Mouse (Mus musculus) hindbrain, embryonic 12.5 days (tissue): ENCODE measurements at regions not wholly inside any gene's neighbourhood (a gene's known extent, or its start where the extent isn't known, plus 50 kb on each side); places are given as distances from the start of the nearest gene placed in this dataset.

Experiments
- ATAC-seq: fragments of 200-750 bp; cut with Nextera tagmentation; 2 replicates; pipeline ENCODE4 v1.8.0; 2017; ENCODE audit warnings: moderate TSS enrichment; ENCODE audit not compliant: low FRiP score
- H3K27ac ChIP-seq: fragments of 300-500 bp; sonication (generic); 2 replicates; pipeline ENCODE4 v1.5.1; 2016; ENCODE audit warnings: mild to moderate bottlenecking
- H3K27me3 ChIP-seq: fragments of 300-500 bp; sonication (generic); 2 replicates; pipeline ENCODE4 v1.6.1; 2016; ENCODE audit warnings: mild to moderate bottlenecking
- H3K36me3 ChIP-seq: fragments of 300-500 bp; sonication (generic); 2 replicates; pipeline ENCODE4 v1.6.1; 2016; ENCODE audit warnings: mild to moderate bottlenecking
- H3K4me1 ChIP-seq: fragments of 300-500 bp; sonication (generic); 2 replicates; pipeline ENCODE4 v1.6.1; 2016
- H3K4me2 ChIP-seq: fragments of 300-500 bp; sonication (generic); replicated peaks from 2 replicates; pipeline ENCODE4 v1.6.1; 2016; ENCODE audit warnings: mild to moderate bottlenecking
- H3K4me3 ChIP-seq: fragments of 300-500 bp; sonication (generic); 2 replicates; pipeline ENCODE4 v1.5.1; 2016; ENCODE audit warnings: mild to moderate bottlenecking
- H3K9ac ChIP-seq: fragments of 300-500 bp; sonication (generic); 2 replicates; pipeline ENCODE4 v1.6.1; 2016; ENCODE audit warnings: mild to moderate bottlenecking, moderate library complexity
- H3K9me3 ChIP-seq: fragments of 300-500 bp; sonication (generic); replicated peaks from 2 replicates; pipeline ENCODE4 v1.6.1; 2016; ENCODE audit warnings: mild to moderate bottlenecking
- WGBS: fragments of 180-500 bp; shearing (Covaris S2); methylation state at CpG from one replicate; pipeline ENCODE4 v1.1.7; 2016; 5-methylcytosine and 5-hydroxymethylcytosine counted together

DNA sequence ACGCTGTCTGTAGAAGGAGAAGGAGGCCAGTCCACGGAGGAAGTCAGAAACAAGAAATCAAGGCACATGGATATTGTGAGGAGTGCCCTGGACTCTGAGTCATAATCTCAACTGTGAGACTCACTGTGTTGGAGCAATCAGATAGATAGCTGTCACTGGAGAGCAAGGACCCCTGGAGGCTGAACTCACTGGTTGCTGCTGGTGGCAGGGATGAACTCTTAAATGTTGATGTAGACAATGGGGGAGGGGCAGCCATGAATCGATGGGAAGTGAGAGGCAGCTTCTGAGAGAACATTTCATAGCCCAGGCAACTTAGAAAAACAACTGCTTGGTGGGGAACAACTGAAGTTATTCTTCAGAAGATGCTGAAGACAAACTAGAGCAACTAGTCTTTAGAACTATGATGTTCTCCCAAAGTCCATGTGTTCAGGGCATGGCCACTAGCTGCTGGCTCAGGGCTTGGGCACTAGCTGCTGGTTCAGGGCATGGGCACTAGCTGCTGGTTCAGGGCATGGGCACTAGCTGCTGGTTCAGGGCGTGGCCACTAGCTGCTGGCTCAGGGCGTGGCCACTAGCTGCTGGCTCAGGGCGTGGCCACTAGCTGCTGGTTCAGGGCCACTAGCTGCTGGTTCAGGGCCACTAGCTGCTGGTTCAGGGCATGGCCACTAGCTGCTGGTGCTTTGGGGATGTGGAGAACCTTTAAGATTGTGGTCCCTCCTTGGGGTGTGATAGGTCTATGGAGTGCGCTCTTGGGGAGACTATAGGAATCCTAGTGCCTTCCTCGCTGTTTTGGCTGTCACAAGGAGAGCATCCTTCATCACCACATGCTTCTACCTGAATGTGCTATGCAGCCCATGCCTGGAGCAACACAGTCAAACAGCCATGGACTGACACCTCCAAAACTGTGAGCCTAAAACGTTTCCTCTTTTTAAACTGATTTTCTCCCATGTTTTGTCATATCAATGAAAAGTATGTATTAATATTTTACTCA, 905.7 kb upstream of the Car8 start:
- no peak for ATAC-seq
- 89% methylated on average over 9 of the region's 9 CpGs for WGBS
- H3K27ac ChIP-seq: no peak overlapping the region

DNA sequence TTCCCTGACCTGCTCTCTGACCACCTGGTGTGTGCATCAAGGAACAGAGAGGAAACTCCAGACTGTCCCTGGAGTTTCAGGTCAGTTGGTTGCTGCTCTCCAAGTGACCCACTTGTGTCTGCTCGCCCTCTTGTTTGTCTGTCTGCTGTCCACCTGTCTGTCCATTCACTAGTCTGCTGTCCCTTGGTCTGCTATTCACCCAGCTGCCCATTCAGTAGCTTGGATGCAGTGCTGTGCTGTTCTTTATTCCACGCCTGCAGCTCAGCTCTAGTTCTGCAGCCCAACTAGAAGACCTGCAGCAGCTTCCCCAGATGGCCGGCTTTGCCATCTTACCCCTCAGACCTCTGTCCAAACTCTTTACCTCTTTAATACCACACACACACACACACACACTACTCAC, 904.2 kb upstream of the Car8 start:
- no peak overlapping the region for H3K4me3 ChIP-seq
- no peaks in the 10 kb centered on the region for H3K27me3 ChIP-seq
- H3K36me3 ChIP-seq: no peaks in the 10 kb centered on the region
- no peak overlapping the region for H3K4me2 ChIP-seq
- H3K9me3 ChIP-seq: 0 out of 2 replicates have a peak, but pooled peaks cover 4% of the 10 kb centered on the region
- H3K27ac ChIP-seq: no peak overlapping the region
- no peak for ATAC-seq
- H3K4me1 ChIP-seq: peaks cover 9% of the 10 kb centered on the region
- WGBS: 82% methylated on average over 3 of the region's 3 CpGs
- no peak overlapping the region for H3K9ac ChIP-seq

More for the DNA sequence above, 905.7 kb upstream of the Car8 start:
- Histone ChIP-seq H3K9ac (no peak overlapping the region), H3K9me3 (no peaks in the 10 kb centered on the region), H3K36me3 (no peaks in the 10 kb centered on the region), H3K4me2 (no peak overlapping the region), H3K4me3 (no peak overlapping the region), H3K4me1 (peaks cover 14% of the 10 kb centered on the region), H3K27me3 (no peaks in the 10 kb centered on the region)

DNA sequence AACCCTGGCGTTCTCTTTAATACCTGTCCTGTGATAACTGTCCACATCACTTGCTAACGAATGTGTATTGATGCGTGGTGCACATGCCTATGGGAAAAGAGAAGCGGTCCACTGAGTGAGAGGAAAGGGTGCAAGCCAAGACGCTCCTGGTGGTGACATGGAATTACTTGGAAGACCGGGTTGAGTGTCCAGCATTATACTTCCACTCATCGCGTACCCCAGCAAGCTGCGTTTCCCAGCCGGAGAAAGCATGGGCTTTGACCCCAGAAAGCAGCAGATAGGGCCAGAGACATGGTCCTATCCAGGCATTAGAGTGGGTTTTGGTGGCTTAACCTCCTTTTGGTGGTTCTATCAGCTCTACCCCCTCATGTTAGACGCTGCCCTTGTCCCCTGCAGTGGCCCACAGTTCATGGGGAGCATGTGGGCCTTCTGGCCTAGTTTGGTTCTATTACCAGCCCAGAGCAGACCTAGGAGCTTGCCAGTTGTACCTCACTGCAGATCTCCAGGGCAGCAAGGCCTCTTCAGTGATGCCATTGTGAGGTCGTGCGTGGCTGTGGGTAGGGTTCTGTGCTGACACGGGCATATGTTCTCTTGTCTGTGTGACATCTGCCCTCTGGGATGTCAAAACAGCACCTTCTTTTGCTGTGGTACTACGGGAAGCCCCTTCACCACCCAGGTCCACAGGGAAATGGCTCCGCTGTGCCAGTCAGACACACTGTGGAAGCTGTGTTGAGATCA, 903.3 kb upstream of the Car8 start:
- H3K27ac ChIP-seq: no peak overlapping the region
- WGBS: 91% methylated on average over 16 of the region's 16 CpGs

DNA sequence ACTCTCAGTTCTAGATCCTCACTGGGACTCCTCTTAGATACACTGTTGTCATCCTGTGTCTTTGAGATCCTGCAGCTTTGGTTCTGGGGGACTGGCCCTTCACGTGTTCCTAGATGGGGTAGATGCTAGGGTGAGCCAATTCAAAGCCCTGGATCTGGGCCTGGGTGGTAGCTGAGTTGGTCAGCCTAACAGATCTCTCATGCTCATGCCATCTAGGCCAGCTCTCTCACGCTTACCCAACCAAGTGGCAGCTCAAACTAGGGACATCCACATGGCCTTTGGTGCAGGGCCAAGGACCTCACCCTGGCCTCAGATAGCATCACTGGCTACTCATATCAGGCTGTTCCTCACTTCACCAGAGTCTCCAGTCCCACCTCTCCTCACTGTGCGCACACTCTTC, 901.9 kb upstream of the Car8 start:
- H3K36me3 ChIP-seq: no peaks in the 10 kb centered on the region
- no peak overlapping the region for H3K9ac ChIP-seq
- WGBS: 86% methylated on average over 3 of the region's 3 CpGs
- H3K4me3 ChIP-seq: no peak overlapping the region
- ATAC-seq: no peak
- H3K9me3 ChIP-seq: 0 out of 2 replicates have a peak, but pooled peaks cover 4% of the 10 kb centered on the region
- no peak overlapping the region for H3K27ac ChIP-seq
- H3K4me2 ChIP-seq: no peak overlapping the region
- H3K27me3 ChIP-seq: no peaks in the 10 kb centered on the region
- peaks cover 10% of the 10 kb centered on the region for H3K4me1 ChIP-seq

More for the DNA sequence above, 903.3 kb upstream of the Car8 start:
- no peak overlapping the region for H3K9ac ChIP-seq
- H3K4me1 ChIP-seq: no peaks in the 10 kb centered on the region
- no peak overlapping the region for H3K4me3 ChIP-seq
- no peak for ATAC-seq
- H3K4me2 ChIP-seq: no peak overlapping the region
- H3K9me3 ChIP-seq: 0 out of 2 replicates have a peak, but pooled peaks cover 4% of the 10 kb centered on the region
- H3K36me3 ChIP-seq: no peaks in the 10 kb centered on the region
- H3K27me3 ChIP-seq: no peaks in the 10 kb centered on the region

DNA sequence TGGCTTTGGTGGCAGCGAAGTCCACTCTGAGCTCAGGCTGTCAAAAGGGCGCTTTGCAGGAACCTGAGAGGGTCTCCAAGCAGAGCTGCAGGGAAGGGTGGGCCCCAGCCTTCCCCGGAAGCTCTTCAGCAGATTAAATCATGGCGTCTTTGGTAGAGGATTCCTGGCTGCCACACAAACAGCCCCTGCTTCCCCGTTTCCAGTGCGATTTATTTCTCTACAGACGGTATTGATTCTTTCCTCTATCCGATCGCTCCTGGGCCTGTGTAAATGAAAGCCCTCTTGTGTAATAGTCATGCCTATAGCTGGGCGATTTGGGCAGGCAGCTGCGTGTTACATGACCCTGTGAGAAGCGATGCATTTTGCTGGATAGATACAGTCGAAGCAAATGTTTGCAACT, 897.8 kb upstream of the Car8 start:
- H3K27me3 ChIP-seq: no peaks in the 10 kb centered on the region
- peak overlapping the region; percentile 89 for H3K27ac ChIP-seq
- 52% methylated on average over 13 of the region's 13 CpGs for WGBS
- ATAC-seq: no peak
- H3K9me3 ChIP-seq: 0 out of 2 replicates have a peak, but pooled peaks cover 4% of the 10 kb centered on the region
- H3K4me3 ChIP-seq: no peak overlapping the region
- peak overlapping the region; percentile 56; the same call in 1 of the 2 replicates for H3K9ac ChIP-seq
- H3K36me3 ChIP-seq: no peaks in the 10 kb centered on the region
- peaks cover 10% of the 10 kb centered on the region for H3K4me1 ChIP-seq
- H3K4me2 ChIP-seq: peak overlapping the region; percentile 54

DNA sequence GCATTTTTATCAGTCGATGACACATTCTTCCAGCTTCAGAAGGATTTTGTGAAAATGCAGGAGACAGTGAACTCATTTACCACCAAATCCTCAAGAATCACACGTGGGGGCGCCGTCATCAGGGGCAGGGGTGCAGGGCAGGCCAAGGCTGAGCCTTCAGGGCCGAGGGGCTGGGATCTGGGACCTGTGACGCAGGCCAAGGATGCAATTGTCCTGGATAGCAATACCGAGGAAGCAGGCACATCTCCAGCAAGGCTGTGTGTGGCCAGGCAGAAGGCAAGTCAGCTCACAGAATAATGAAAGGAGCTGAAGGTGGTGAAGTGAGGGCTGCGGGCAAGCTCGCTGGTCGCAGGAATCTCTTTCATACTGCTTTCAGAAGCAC, 897.3 kb upstream of the Car8 start:
- H3K4me3 ChIP-seq: peak overlapping the region; percentile 18
- ATAC-seq: peak; percentile 91

DNA sequence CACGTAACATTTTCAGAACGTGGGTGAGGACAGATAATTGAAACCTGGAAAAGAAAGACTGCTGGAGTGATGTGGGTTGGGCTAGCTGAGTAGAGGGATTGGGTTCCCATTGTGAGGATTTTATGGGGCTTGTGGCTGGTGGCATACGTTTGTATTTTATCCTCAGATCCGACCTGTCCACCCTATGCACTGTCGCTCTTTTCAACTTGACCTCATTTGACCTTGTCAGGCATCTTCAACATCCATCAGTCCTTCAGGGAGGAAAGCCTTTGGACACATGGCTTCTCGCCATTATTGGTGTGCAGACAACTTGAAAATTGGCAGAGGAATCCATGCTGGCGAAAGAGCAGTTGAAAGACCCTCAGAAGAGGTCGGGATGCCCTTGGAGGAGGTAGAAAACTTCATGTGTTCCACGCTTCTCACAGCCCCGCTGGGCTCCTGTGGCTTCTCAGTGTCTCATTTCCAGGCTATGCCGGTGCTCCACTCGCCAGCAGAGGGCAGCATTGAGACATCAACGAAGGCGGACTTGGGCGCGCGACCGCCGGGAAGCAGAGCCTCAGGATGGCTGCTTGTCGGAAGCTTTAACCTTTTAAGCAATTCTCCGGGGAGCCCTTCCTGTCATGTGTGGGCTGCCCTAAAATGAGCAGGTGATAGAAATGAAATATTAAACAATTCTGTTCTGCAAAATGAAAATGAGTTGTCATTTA, 896.8 kb upstream of the Car8 start:
- Histone ChIP-seq H3K36me3 (no peaks in the 10 kb centered on the region), H3K27me3 (no peaks in the 10 kb centered on the region), H3K9ac (peak overlapping the region; percentile 56), H3K4me3 (peak overlapping the region; percentile 18), H3K27ac (peak overlapping the region; percentile 89; the same call in 1 of the 2 replicates), H3K4me1 (peaks cover 10% of the 10 kb centered on the region), H3K4me2 (peak overlapping the region; percentile 54), H3K9me3 (0 out of 2 replicates have a peak, but pooled peaks cover 4% of the 10 kb centered on the region)
- peak; percentile 92 for ATAC-seq
- 10% methylated on average over 21 of the region's 21 CpGs for WGBS

More for the DNA sequence above, 897.3 kb upstream of the Car8 start:
- H3K27me3 ChIP-seq: no peaks in the 10 kb centered on the region
- H3K4me1 ChIP-seq: peaks cover 10% of the 10 kb centered on the region
- peak overlapping the region; percentile 89 for H3K27ac ChIP-seq
- WGBS: 6% methylated on average over 10 of the region's 10 CpGs
- H3K9me3 ChIP-seq: 0 out of 2 replicates have a peak, but pooled peaks cover 4% of the 10 kb centered on the region
- H3K4me2 ChIP-seq: peak overlapping the region; percentile 54
- H3K36me3 ChIP-seq: no peaks in the 10 kb centered on the region
- H3K9ac ChIP-seq: peak overlapping the region; percentile 56

DNA sequence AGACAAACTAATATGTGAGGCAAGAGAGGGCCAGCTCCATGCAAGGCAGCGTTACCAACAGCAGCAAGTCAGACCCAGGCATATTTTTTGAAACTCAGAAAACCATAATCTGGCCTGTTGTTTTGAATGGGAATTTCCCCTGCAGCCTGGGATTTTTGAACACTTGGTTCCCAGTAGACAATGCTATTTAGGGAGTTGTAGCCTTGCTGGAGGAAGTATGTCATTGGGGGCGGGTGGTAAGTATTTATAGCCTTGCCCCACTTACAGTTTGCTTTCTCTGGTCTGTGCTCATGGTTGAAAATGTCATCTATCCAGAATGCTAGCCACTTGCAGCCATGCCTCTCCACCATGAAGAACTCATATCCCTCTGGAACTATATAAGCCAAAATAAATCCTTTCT, 894.9 kb upstream of the Car8 start:
- WGBS: 86% methylated on average over 2 of the region's 2 CpGs

DNA sequence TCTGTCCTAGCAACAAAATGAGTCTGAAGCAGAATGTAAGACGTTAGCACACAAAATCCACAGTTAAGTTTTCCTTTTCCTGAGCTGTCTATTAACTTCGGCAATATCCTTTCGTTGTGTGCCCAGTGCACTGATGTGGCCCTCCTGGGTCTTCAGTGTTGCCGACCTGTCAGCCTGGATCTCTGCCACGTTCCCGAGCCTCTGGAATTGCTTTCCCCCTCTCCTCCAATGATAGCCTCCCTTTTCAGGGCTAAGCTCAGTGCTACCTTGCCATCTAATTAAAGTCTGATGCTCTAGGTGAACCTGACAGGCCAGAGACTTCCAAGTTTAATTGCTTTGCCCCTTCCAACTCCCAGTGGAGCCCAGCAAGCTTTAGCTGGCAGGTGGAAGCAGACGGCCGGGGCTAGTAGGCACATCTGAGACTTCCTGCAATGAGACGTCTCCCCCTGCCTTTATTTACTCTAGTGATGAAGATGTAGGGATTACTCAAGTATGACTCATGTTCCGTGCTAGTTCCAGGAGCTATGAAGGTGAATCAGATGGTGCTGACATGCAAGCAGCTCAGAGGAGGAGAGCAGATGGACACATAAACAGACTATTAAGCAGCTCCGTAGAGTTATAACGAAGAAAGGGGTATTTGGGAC, 894.3 kb upstream of the Car8 start:
- 70% methylated on average over 12 of the region's 12 CpGs for WGBS
- H3K27ac ChIP-seq: no peak overlapping the region

More for the DNA sequence above, 894.9 kb upstream of the Car8 start:
- H3K4me1 ChIP-seq: peaks cover 10% of the 10 kb centered on the region
- no peaks in the 10 kb centered on the region for H3K27me3 ChIP-seq
- H3K36me3 ChIP-seq: no peaks in the 10 kb centered on the region
- H3K27ac ChIP-seq: no peak overlapping the region
- no peak for ATAC-seq
- no peak overlapping the region for H3K4me2 ChIP-seq
- no peak overlapping the region for H3K9ac ChIP-seq
- H3K4me3 ChIP-seq: no peak overlapping the region
- H3K9me3 ChIP-seq: no peaks in the 10 kb centered on the region

DNA sequence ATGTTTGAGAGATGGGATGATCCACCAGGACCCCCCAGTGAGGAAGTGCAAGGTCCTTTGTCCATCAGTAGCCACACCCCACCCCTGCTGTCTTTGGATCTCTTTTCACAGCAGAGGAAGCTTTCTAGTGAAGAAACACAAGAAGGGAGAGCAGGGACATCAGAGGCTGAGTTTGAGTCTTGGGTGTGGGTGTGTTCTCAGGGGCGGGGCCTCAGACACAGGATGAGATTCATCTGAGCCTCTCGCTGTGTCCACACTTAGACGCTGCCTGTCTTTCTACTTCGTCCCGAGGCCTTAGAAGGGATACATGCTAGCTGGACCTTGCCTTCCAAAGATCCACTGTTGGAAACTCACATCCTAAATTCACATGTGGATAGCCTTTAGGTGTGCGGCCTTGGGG, 893.5 kb upstream of the Car8 start:
- Histone ChIP-seq H3K27ac (no peak overlapping the region), H3K4me1 (peaks cover 10% of the 10 kb centered on the region), H3K36me3 (no peaks in the 10 kb centered on the region)

More for the DNA sequence above, 894.3 kb upstream of the Car8 start:
- H3K36me3 ChIP-seq: no peaks in the 10 kb centered on the region
- ATAC-seq: no peak
- H3K4me2 ChIP-seq: no peak overlapping the region
- no peaks in the 10 kb centered on the region for H3K9me3 ChIP-seq
- H3K4me3 ChIP-seq: no peak overlapping the region
- H3K4me1 ChIP-seq: peaks cover 10% of the 10 kb centered on the region
- H3K27me3 ChIP-seq: no peaks in the 10 kb centered on the region
- H3K9ac ChIP-seq: no peak overlapping the region

DNA sequence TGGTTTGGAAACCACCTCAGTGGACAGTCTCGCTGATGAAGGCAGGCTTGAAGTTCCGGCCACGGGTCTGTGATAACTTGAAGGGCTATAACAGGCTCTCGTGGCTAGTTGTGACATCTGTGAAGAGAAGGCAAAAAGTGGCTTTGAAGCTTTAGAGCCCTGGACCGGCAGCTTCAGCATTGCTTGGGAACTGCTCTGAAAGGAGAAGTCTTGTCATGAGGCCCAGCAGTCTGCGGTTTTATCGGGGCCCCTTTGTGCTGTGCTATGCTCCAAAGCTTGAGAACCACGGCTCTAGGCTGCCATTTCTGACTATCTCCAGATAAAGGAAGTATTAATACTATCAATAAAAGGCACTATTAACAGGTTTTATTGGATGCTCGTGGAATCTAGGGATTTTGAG, 892.8 kb upstream of the Car8 start:
- no peak overlapping the region for H3K9ac ChIP-seq
- H3K4me2 ChIP-seq: no peak overlapping the region
- no peak overlapping the region for H3K4me3 ChIP-seq
- H3K9me3 ChIP-seq: no peaks in the 10 kb centered on the region
- no peak overlapping the region for H3K27ac ChIP-seq
- no peaks in the 10 kb centered on the region for H3K36me3 ChIP-seq
- H3K4me1 ChIP-seq: peaks cover 8% of the 10 kb centered on the region
- 85% methylated on average over 9 of the region's 9 CpGs for WGBS
- no peaks in the 10 kb centered on the region for H3K27me3 ChIP-seq
- no peak for ATAC-seq

More for the DNA sequence above, 893.5 kb upstream of the Car8 start:
- 92% methylated on average over 6 of the region's 6 CpGs for WGBS
- Histone ChIP-seq H3K4me3 (no peak overlapping the region), H3K4me2 (no peak overlapping the region), H3K27me3 (no peaks in the 10 kb centered on the region), H3K9me3 (no peaks in the 10 kb centered on the region), H3K9ac (no peak overlapping the region)
- ATAC-seq: no peak
